Mouse (Mus musculus) intestine, postnatal 0 days (tissue): ENCODE data around the gene Iqcg. TPM values are rescaled to one million over a fixed set of nuclear protein-coding genes. Genes with fewer than 3 reads are reported as not detected.
"Not testable (repeated sequence)": the region's sequence is repeated elsewhere in the genome, so short reads cannot be mapped to it uniquely, and the experiment has no call there.

ENCODE experiments used
- ATAC-seq: fragments of 200-750 bp; cut with Nextera tagmentation; 2 replicates; pipeline ENCODE4 v1.8.0; 2017; ENCODE audit warnings: mild to moderate bottlenecking, moderate TSS enrichment, moderate library complexity
- H3K27ac ChIP-seq: fragments of 300-500 bp; sonication (generic); 2 replicates; pipeline ENCODE4 v1.5.1; 2014; ENCODE audit warnings: mild to moderate bottlenecking, low read depth, low read length, moderate library complexity
- H3K27me3 ChIP-seq: fragments of 300-500 bp; sonication (generic); replicated peaks from 2 replicates; pipeline ENCODE4 v1.6.1; 2014; ENCODE audit warnings: low read length, mixed read lengths; ENCODE audit not compliant: control insufficient read depth, insufficient read depth
- H3K36me3 ChIP-seq: fragments of 300-500 bp; sonication (generic); 2 replicates; pipeline ENCODE4 v1.6.1; 2014; ENCODE audit warnings: mild to moderate bottlenecking, moderate library complexity; ENCODE audit not compliant: control insufficient read depth, insufficient read depth
- H3K4me1 ChIP-seq: fragments of 300-500 bp; sonication (generic); replicated peaks from 2 replicates; pipeline ENCODE4 v1.6.1; 2014; ENCODE audit warnings: antibody characterized with exemption, low read length, mixed read lengths; ENCODE audit not compliant: control insufficient read depth, insufficient read depth
- H3K4me2 ChIP-seq: fragments of 300-500 bp; sonication (generic); replicated peaks from 2 replicates; pipeline ENCODE4 v1.6.1; 2014; ENCODE audit warnings: low read depth, mild to moderate bottlenecking, moderate library complexity
- H3K4me3 ChIP-seq: fragments of 300-500 bp; sonication (generic); 2 replicates; pipeline ENCODE4 v1.5.1; 2014; ENCODE audit warnings: low read depth, low read length
- H3K9ac ChIP-seq: fragments of 300-500 bp; sonication (generic); 2 replicates; pipeline ENCODE4 v1.6.1; 2014; ENCODE audit warnings: mild to moderate bottlenecking, low read depth, low read length
- H3K9me3 ChIP-seq: fragments of 300-500 bp; sonication (generic); 2 replicates; pipeline ENCODE4 v1.6.1; 2016; ENCODE audit warnings: mixed run types; ENCODE audit not compliant: control insufficient read depth
- CTCF ChIP-seq: sonication (generic); IDR thresholded peaks from 2 replicates; pipeline ENCODE4 v1.5.1; 2016; ENCODE audit warnings: low read depth, mild to moderate bottlenecking, control low read depth, antibody characterized with exemption, moderate library complexity
- WGBS: fragments of 180-500 bp; shearing (Covaris S2); extraction: QIAGEN DNeasy Blood & Tissue Kit; methylation state at CpG from one replicate; pipeline ENCODE4 v1.1.7; 2014; 5-methylcytosine and 5-hydroxymethylcytosine counted together
- polyA plus RNA-seq: library from polyadenylated mRNA; unstranded; fragments of >200 nt; fragmentation: Nextera tagmentation; extraction: Ambion mirVana; gene quantifications from 2 replicates; pipeline ENCODE4 v1.2.1, GENCODE M21; 2015

Gene Iqcg
- polyA plus RNA-seq, 1 experiment from 2014 or later, result 2.1 TPM

DNA sequence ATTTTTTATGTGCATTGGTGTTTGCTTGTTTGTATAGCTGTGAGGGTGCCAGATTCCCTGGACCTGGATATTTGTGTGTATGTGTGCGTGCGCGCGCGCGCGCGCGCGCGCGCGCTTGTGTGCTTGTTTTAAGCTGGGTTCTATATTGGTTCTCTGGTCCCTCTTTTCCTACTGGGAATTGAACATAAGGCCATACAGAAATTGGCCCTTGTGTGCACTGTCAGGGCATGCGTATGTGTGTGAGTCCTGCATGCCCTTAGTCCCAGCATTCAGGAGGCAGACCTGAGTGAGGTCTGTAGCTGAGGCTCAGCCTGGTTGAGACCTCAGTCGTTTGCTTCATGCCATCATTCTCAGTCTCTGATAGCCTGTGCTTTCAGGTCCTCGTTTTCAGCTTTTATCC is 2.0 kb upstream of the Iqcg start:
- no peak overlapping the region for H3K9ac ChIP-seq
- H3K36me3 ChIP-seq, result peaks cover 28% of the 10 kb centered on the region
- H3K4me3 ChIP-seq, result peak overlapping the region; percentile 97
- no peaks in the 10 kb centered on the region for H3K27me3 ChIP-seq
- TF ChIP-seq CTCF, result no peak
- H3K27ac ChIP-seq, result no peak overlapping the region
- H3K4me1 ChIP-seq, result 0 out of 2 replicates have a peak, but pooled peaks cover 8% of the 10 kb centered on the region
- H3K9me3 ChIP-seq, result no peaks in the 10 kb centered on the region
- ATAC-seq, result no peak
- H3K4me2 ChIP-seq, result peak overlapping the region; percentile 74
- 84% methylated on average over 16 of the region's 16 CpGs for WGBS

DNA sequence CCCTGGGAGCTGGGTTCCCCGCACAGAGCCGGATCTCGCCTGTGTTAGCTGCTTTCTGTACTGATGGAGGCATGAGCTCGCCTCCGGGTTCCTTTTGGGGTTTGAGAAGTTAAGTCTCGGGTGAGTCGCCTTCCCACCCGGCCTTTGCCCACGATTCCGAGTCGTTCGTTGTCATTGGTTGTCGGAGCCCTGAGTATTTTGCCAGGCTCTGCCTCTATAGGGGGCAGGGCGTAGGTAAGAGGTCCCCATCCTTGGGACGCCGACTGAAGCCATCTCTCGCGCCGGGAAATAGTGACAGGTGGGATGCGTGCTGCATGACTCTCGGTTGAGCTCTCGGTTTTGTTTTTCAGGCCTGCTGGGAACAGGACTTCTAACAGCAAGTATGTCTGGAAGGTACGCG is 768 bp upstream of the Iqcg start:
- peaks cover 28% of the 10 kb centered on the region for H3K36me3 ChIP-seq
- under 1% methylated on average over 24 of the region's 24 CpGs for WGBS
- peak; percentile 34 for ATAC-seq
- peak overlapping the region; percentile 74 for H3K4me2 ChIP-seq
- TF ChIP-seq CTCF, result no peak
- peak overlapping the region; percentile 97 for H3K4me3 ChIP-seq
- H3K4me1 ChIP-seq, result 0 out of 2 replicates have a peak, but pooled peaks cover 8% of the 10 kb centered on the region
- peak overlapping the region; percentile 83 for H3K27ac ChIP-seq
- H3K27me3 ChIP-seq, result no peaks in the 10 kb centered on the region
- H3K9me3 ChIP-seq, result no peaks in the 10 kb centered on the region
- peak overlapping the region; percentile 94 for H3K9ac ChIP-seq

DNA sequence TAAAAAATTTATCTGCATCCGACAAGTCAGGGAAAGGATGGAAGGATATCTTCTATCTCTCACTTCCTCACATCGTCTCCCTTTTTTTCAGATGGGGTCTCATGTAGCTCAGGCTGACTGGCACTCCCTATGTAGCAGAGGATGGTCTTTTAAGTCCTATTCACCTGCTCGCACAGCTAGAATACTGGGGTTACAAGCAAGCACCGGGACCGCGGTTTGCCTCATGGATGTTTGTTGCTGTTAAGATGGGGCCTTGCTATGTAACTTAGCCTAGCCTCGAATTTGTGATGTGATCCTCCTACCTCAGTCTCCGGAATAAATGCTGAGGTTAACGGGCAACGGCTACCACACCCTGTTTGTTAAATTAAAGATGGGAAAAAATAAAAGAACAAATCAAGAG is 363 bp downstream of the Iqcg start:
- peak overlapping the region; percentile 97 for H3K4me3 ChIP-seq
- H3K4me2 ChIP-seq, result peak overlapping the region; percentile 74
- H3K9ac ChIP-seq, result no peak overlapping the region
- TF ChIP-seq CTCF, result no peak
- H3K27ac ChIP-seq, result no peak overlapping the region
- 18% methylated on average over 10 of the region's 10 CpGs for WGBS
- H3K27me3 ChIP-seq, result no peaks in the 10 kb centered on the region
- H3K4me1 ChIP-seq, result 0 out of 2 replicates have a peak, but pooled peaks cover 8% of the 10 kb centered on the region
- ATAC-seq, result 0 out of 2 replicates have a peak, but pooled peaks have one; percentile 0
- H3K9me3 ChIP-seq, result no peaks in the 10 kb centered on the region
- H3K36me3 ChIP-seq, result peaks cover 24% of the 10 kb centered on the region

DNA sequence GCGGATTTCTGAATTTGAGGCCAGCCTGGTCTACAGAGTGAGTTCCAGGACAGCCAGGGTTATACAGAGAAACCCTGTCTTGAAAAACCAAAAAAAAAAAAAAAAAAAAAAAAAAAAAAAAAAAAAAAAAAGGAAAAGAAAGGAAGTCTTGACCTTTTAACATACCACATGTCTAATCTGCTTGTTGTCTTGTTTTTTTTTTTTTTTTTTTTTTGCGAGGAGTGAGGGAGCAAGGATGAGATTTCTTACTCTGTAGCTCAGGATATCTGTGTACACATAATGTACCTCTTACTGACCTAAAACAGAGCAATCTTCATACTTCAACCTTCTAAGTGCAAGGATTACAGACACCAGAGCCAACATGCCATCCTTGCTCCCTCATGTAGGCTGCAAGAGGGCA is 1.1 kb downstream of the Iqcg start:
- not testable (repeated sequence) for H3K9ac ChIP-seq, H3K9me3 ChIP-seq, H3K4me1 ChIP-seq, H3K27ac ChIP-seq, H3K4me2 ChIP-seq, ATAC-seq, H3K27me3 ChIP-seq, H3K4me3 ChIP-seq
- 86% methylated on average over 2 of the region's 2 CpGs for WGBS
- H3K36me3 ChIP-seq, result peaks cover 18% of the 10 kb centered on the region

DNA sequence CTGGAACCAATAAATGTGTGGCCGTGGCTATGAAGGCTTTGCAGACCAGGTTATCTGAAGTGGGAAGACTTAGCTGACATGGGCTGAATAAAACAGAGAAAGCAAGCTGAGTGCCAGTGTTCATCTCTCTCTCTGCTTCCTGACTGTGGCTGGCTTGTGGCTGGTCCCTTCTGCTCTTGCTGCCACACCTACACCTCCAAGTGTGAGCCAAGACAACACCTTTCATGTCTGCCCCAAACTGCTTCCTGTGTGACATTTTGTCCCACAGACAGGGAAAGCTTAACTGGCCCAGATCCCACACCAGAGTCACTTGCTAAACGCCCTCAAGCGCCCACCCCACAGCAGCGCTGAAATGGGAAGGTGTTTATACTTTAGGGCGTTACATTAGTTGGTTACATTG is 2.9 kb downstream of the Iqcg start:
- no peak for TF ChIP-seq CTCF
- Histone ChIP-seq H3K27me3 (no peaks in the 10 kb centered on the region), H3K4me3 (no peak overlapping the region), H3K4me1 (0 out of 2 replicates have a peak, but pooled peaks cover 2% of the 10 kb centered on the region), H3K9ac (no peak overlapping the region), H3K4me2 (no peak overlapping the region), H3K27ac (no peak overlapping the region), H3K36me3 (peaks cover 3% of the 10 kb centered on the region; the same call in 1 of the 2 replicates), H3K9me3 (no peaks in the 10 kb centered on the region)
- no peak for ATAC-seq
- WGBS, result 68% methylated on average over 5 of the region's 5 CpGs

DNA sequence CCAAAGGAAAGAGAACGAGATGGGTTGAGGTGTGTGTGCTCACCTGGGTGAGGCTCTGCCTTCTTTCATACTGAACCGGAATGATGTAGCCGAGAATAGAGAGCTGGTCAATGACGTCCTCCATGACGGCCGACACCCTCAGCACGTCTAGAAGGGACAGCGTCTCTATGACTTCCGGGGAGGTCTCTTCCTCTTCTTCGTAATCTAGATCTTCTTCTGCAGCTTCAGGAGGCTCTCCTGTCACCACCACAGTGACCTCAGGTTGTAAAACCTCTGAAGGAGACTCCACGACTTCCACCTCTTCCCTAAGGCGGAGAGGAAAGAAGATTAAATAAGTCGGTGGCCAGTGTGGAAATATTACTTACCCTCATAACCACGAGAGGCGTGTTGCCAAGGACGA is 6.2 kb downstream of the Iqcg start:
- WGBS, result 85% methylated on average over 16 of the region's 16 CpGs

DNA sequence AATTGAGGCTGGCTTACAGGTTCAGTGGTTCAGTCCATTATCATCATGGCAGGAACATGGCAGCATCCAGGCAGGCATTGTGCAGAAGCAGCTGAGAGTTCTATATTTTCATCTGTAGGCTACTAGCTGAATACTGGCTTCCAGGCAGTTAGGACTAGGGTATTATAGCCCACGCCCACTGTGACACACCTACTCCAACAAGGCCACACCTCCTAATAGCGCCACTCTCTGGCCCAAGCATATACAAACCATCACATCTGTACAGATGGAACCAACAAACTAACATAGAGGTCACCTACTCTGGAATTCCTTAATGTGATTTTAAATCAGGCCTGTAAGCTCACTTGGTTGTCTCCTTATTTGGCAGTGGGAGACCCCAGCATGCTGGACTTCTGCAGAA is 7.3 kb downstream of the Iqcg start:
- Histone ChIP-seq H3K9ac (no peak overlapping the region), H3K4me2 (no peak overlapping the region), H3K9me3 (no peaks in the 10 kb centered on the region), H3K27me3 (no peaks in the 10 kb centered on the region), H3K27ac (no peak overlapping the region), H3K4me1 (no peaks in the 10 kb centered on the region), H3K4me3 (no peak overlapping the region), H3K36me3 (no peaks in the 10 kb centered on the region)
- WGBS, result 68% methylated on average over 2 of the region's 2 CpGs
- no peak for TF ChIP-seq CTCF
- no peak for ATAC-seq

More for the DNA sequence above, 6.2 kb downstream of the Iqcg start:
- Histone ChIP-seq H3K4me3 (no peak overlapping the region), H3K27me3 (no peaks in the 10 kb centered on the region), H3K9ac (no peak overlapping the region), H3K9me3 (no peaks in the 10 kb centered on the region), H3K27ac (no peak overlapping the region), H3K4me2 (no peak overlapping the region), H3K36me3 (no peaks in the 10 kb centered on the region), H3K4me1 (no peaks in the 10 kb centered on the region)
- no peak for TF ChIP-seq CTCF
- no peak for ATAC-seq
